Mouse (Mus musculus) liver, embryonic 13.5 days (tissue): ENCODE data around the gene Cfap45. TPM values are rescaled to one million over a fixed set of nuclear protein-coding genes. Genes with fewer than 3 reads are reported as not detected.

ENCODE experiments used
- ATAC-seq: fragments of 200-750 bp; cut with Nextera tagmentation; 2 replicates; pipeline ENCODE4 v1.8.0; 2017; ENCODE audit warnings: low read depth, mild to moderate bottlenecking, moderate number of reproducible peaks, moderate library complexity
- DNase-seq: peaks from one replicate; pipeline ENCODE4 v3.0.0; 2022
- H3K27ac ChIP-seq: fragments of 300-500 bp; sonication (generic); 2 replicates; pipeline ENCODE4 v1.5.1; 2015; ENCODE audit warnings: moderate library complexity, mild to moderate bottlenecking, inconsistent platforms
- H3K27me3 ChIP-seq: fragments of 300-500 bp; sonication (generic); 2 replicates; pipeline ENCODE4 v1.6.1; 2015; ENCODE audit warnings: mild to moderate bottlenecking, inconsistent platforms
- H3K36me3 ChIP-seq: fragments of 300-500 bp; sonication (generic); 2 replicates; pipeline ENCODE4 v1.6.1; 2015; ENCODE audit warnings: mild to moderate bottlenecking, inconsistent platforms
- H3K4me1 ChIP-seq: fragments of 300-500 bp; sonication (generic); replicated peaks from 2 replicates; pipeline ENCODE4 v1.6.1; 2015; ENCODE audit warnings: inconsistent platforms
- H3K4me2 ChIP-seq: fragments of 300-500 bp; sonication (generic); 2 replicates; pipeline ENCODE4 v1.6.1; 2015; ENCODE audit warnings: inconsistent platforms, mild to moderate bottlenecking, moderate library complexity
- H3K4me3 ChIP-seq: fragments of 300-500 bp; sonication (generic); replicated peaks from 2 replicates; pipeline ENCODE4 v1.5.1; 2015; ENCODE audit warnings: mild to moderate bottlenecking, inconsistent platforms
- H3K9ac ChIP-seq: fragments of 300-500 bp; sonication (generic); 2 replicates; pipeline ENCODE4 v1.6.1; 2015; ENCODE audit warnings: mild to moderate bottlenecking, inconsistent platforms
- H3K9me3 ChIP-seq: fragments of 300-500 bp; sonication (generic); replicated peaks from 2 replicates; pipeline ENCODE4 v1.6.1; 2016; ENCODE audit warnings: inconsistent platforms
- WGBS: fragments of 180-500 bp; shearing (Covaris S2); methylation state at CpG from one replicate; pipeline ENCODE4 v1.1.7; 2015; ENCODE audit not compliant: insufficient replicate concordance; 5-methylcytosine and 5-hydroxymethylcytosine counted together
- polyA plus RNA-seq: library from polyadenylated mRNA; unstranded; fragments of >200 nt; fragmentation: Nextera tagmentation; extraction: Ambion mirVana; gene quantifications from 2 replicates; pipeline ENCODE4 v1.2.1, GENCODE M21; 2015

Cfap45 gene
- polyA plus RNA-seq, 1 experiment from 2014 or later, result 0.17 TPM

GRCm38 (mm10) chr1:172522524-172522923, 1.9 kb downstream of the Cfap45 start:
- no peak overlapping the region for H3K4me2 ChIP-seq
- no peak for DNase-seq
- no peaks in the 10 kb centered on the region for H3K9me3 ChIP-seq
- no peak for ATAC-seq
- 34% methylated on average over 7 of the region's 7 CpGs for WGBS
- H3K27ac ChIP-seq, result no peak overlapping the region
- no peaks in the 10 kb centered on the region for H3K36me3 ChIP-seq
- no peak overlapping the region for H3K9ac ChIP-seq
- peaks cover 38% of the 10 kb centered on the region for H3K4me1 ChIP-seq
- H3K4me3 ChIP-seq, result no peak overlapping the region
- H3K27me3 ChIP-seq, result peaks cover 52% of the 10 kb centered on the region

GRCm38 (mm10) chr1:172523699-172524101, 3.1 kb downstream of the Cfap45 start:
- Histone ChIP-seq H3K27me3 (peaks cover 54% of the 10 kb centered on the region), H3K4me1 (peaks cover 39% of the 10 kb centered on the region), H3K27ac (no peak overlapping the region), H3K36me3 (no peaks in the 10 kb centered on the region), H3K9ac (no peak overlapping the region), H3K4me2 (no peak overlapping the region), H3K9me3 (no peaks in the 10 kb centered on the region), H3K4me3 (no peak overlapping the region)
- ATAC-seq, result no peak
- no peak for DNase-seq
- WGBS, result 51% methylated on average over 12 of the region's 12 CpGs

- H3K4me3 ChIP-seq, result no peak overlapping the region
- no peak; the same call in 1 of the 2 replicates for ATAC-seq
- no peak overlapping the region; the same call in 1 of the 2 replicates for H3K27ac ChIP-seq
- H3K4me1 ChIP-seq, result peaks cover 39% of the 10 kb centered on the region
- no peak for DNase-seq
- no peaks in the 10 kb centered on the region for H3K36me3 ChIP-seq
- no peaks in the 10 kb centered on the region for H3K9me3 ChIP-seq
- H3K4me2 ChIP-seq, result no peak overlapping the region
- WGBS, result 14% methylated on average over 15 of the region's 15 CpGs
- peaks cover 56% of the 10 kb centered on the region for H3K27me3 ChIP-seq
- no peak overlapping the region for H3K9ac ChIP-seq
These were observed 4.6 kb downstream of the Cfap45 start for GRCm38 (mm10) chr1:172525027-172525764.

- ATAC-seq (no peak), DNase-seq (no peak)
- WGBS, result 15% methylated on average over 7 of the region's 7 CpGs
- H3K9me3 ChIP-seq, result no peaks in the 10 kb centered on the region
- H3K9ac ChIP-seq, result no peak overlapping the region
- H3K4me1 ChIP-seq, result peaks cover 35% of the 10 kb centered on the region
- peak overlapping the region; percentile 61 for H3K27ac ChIP-seq
- peak overlapping the region; percentile 46 for H3K4me2 ChIP-seq
- no peaks in the 10 kb centered on the region for H3K36me3 ChIP-seq
- H3K4me3 ChIP-seq, result 0 out of 2 replicates have a peak overlapping the region, but pooled peaks have one; percentile 3
- peaks cover 59% of the 10 kb centered on the region for H3K27me3 ChIP-seq
These were observed 5.4 kb downstream of the Cfap45 start for GRCm38 (mm10) chr1:172525971-172526370.

GRCm38 (mm10) chr1:172526380-172527081, 5.9 kb downstream of the Cfap45 start:
- H3K27ac ChIP-seq, result peak overlapping the region; percentile 61; the same call in 1 of the 2 replicates
- peaks cover 59% of the 10 kb centered on the region for H3K27me3 ChIP-seq
- DNase-seq, result peak; percentile 45
- peak overlapping the region; percentile 46 for H3K4me2 ChIP-seq
- no peaks in the 10 kb centered on the region for H3K9me3 ChIP-seq
- H3K4me1 ChIP-seq, result peaks cover 30% of the 10 kb centered on the region
- ATAC-seq, result peak; percentile 75
- WGBS, result 6% methylated on average over 23 of the region's 23 CpGs
- no peaks in the 10 kb centered on the region for H3K36me3 ChIP-seq
- H3K4me3 ChIP-seq, result 0 out of 2 replicates have a peak overlapping the region, but pooled peaks have one; percentile 3
- no peak overlapping the region for H3K9ac ChIP-seq

GRCm38 (mm10) chr1:172527431-172527830, 6.8 kb downstream of the Cfap45 start:
- Histone ChIP-seq H3K4me3 (no peak overlapping the region), H3K27me3 (peaks cover 63% of the 10 kb centered on the region), H3K27ac (no peak overlapping the region), H3K36me3 (no peaks in the 10 kb centered on the region), H3K4me1 (peaks cover 31% of the 10 kb centered on the region), H3K9ac (no peak overlapping the region), H3K9me3 (no peaks in the 10 kb centered on the region), H3K4me2 (no peak overlapping the region)
- no peak for ATAC-seq
- DNase-seq, result no peak
- 67% methylated on average over 10 of the region's 10 CpGs for WGBS

- H3K9ac ChIP-seq, result no peak overlapping the region
- H3K4me2 ChIP-seq, result no peak overlapping the region
- DNase-seq (peak; percentile 47), ATAC-seq (peak; percentile 43; the same call in 1 of the 2 replicates)
- no peak overlapping the region for H3K4me3 ChIP-seq
- peaks cover 34% of the 10 kb centered on the region for H3K4me1 ChIP-seq
- H3K27me3 ChIP-seq, result peaks cover 65% of the 10 kb centered on the region
- H3K9me3 ChIP-seq, result no peaks in the 10 kb centered on the region
- H3K27ac ChIP-seq, result no peak overlapping the region
- no peaks in the 10 kb centered on the region for H3K36me3 ChIP-seq
- WGBS, result 5% methylated on average over 7 of the region's 7 CpGs
These were observed 8.1 kb downstream of the Cfap45 start for GRCm38 (mm10) chr1:172528701-172529100.

- H3K4me2 ChIP-seq, result no peak overlapping the region
- no peak overlapping the region for H3K27ac ChIP-seq
- no peak overlapping the region for H3K9ac ChIP-seq
- no peak overlapping the region for H3K4me3 ChIP-seq
- ATAC-seq (no peak), DNase-seq (no peak)
- no peaks in the 10 kb centered on the region for H3K9me3 ChIP-seq
- peaks cover 65% of the 10 kb centered on the region for H3K27me3 ChIP-seq
- WGBS, result 37% methylated on average over 8 of the region's 8 CpGs
- H3K36me3 ChIP-seq, result no peaks in the 10 kb centered on the region
- peaks cover 24% of the 10 kb centered on the region for H3K4me1 ChIP-seq
These were observed 10.1 kb downstream of the Cfap45 start for GRCm38 (mm10) chr1:172530544-172531220.

- no peak overlapping the region for H3K9ac ChIP-seq
- H3K36me3 ChIP-seq, result no peaks in the 10 kb centered on the region
- 3% methylated on average over 13 of the region's 13 CpGs for WGBS
- ATAC-seq, result 0 out of 2 replicates have a peak, but pooled peaks have one; percentile 22
- H3K4me1 ChIP-seq, result peaks cover 5% of the 10 kb centered on the region
- DNase-seq, result no peak
- H3K27me3 ChIP-seq, result peaks cover 47% of the 10 kb centered on the region
- H3K9me3 ChIP-seq, result no peaks in the 10 kb centered on the region
- H3K27ac ChIP-seq, result no peak overlapping the region
- H3K4me3 ChIP-seq, result no peak overlapping the region
- H3K4me2 ChIP-seq, result peak overlapping the region; percentile 28
These were observed 11.9 kb downstream of the Cfap45 start for GRCm38 (mm10) chr1:172532551-172532950.

- no peaks in the 10 kb centered on the region for H3K9me3 ChIP-seq
- 0 out of 2 replicates have a peak, but pooled peaks cover 5% of the 10 kb centered on the region for H3K4me1 ChIP-seq
- DNase-seq (no peak), ATAC-seq (no peak)
- H3K9ac ChIP-seq, result no peak overlapping the region
- H3K36me3 ChIP-seq, result no peaks in the 10 kb centered on the region
- no peak overlapping the region for H3K27ac ChIP-seq
- peaks cover 44% of the 10 kb centered on the region for H3K27me3 ChIP-seq
- H3K4me2 ChIP-seq, result no peak overlapping the region
- H3K4me3 ChIP-seq, result no peak overlapping the region
- 71% methylated on average over 16 of the region's 16 CpGs for WGBS
These were observed 14.5 kb downstream of the Cfap45 start for GRCm38 (mm10) chr1:172535116-172535515.

- Histone ChIP-seq H3K9ac (no peak overlapping the region), H3K4me1 (no peaks in the 10 kb centered on the region), H3K27me3 (peaks cover under 1% of the 10 kb centered on the region; the same call in 1 of the 2 replicates), H3K4me3 (no peak overlapping the region), H3K27ac (no peak overlapping the region), H3K4me2 (no peak overlapping the region), H3K9me3 (no peaks in the 10 kb centered on the region), H3K36me3 (no peaks in the 10 kb centered on the region)
- ATAC-seq (no peak), DNase-seq (no peak)
- 50% methylated on average over 6 of the region's 6 CpGs for WGBS
These were observed 19.2 kb downstream of the Cfap45 start for GRCm38 (mm10) chr1:172539827-172540226.
